Mouse (Mus musculus) MEL (cell line): ENCODE measurements around the gene Pld4. TPM values are rescaled to one million over a fixed set of nuclear protein-coding genes. Genes with fewer than 3 reads are reported as not detected.

ENCODE experiments used
- DNase-seq: peaks from one replicate; pipeline ENCODE4 v3.0.0; 2011; ENCODE audit warnings: low read depth, low spot score
- H3K27ac ChIP-seq: 2 replicates; pipeline ENCODE4 v1.5.1; 2012; ENCODE audit warnings: low read depth, mild to moderate bottlenecking, control low read depth, low read length, moderate library complexity; ENCODE audit not compliant: control insufficient read depth
- H3K27me3 ChIP-seq, 2 experiments: fragments of 150-350 bp in 1 of 2; sonication (generic) in 1 of 2; 2 replicates each; pipeline ENCODE4 v1.6.1; 2012; ENCODE audit warnings: low read length in 2 of 2, mild to moderate bottlenecking in 2 of 2, improper control_type of control experiment in 1 of 2, moderate library complexity in 1 of 2; ENCODE audit not compliant: insufficient read depth in 2 of 2, control insufficient read depth in 1 of 2
- H3K36me3 ChIP-seq, 2 experiments: 2 replicates each; pipeline ENCODE4 v1.6.1; 2012 to 2014; ENCODE audit warnings: low read length in 2 of 2, improper control_type of control experiment in 1 of 2, inconsistent platforms in 1 of 2, mild to moderate bottlenecking in 1 of 2; ENCODE audit not compliant: insufficient read depth in 2 of 2, control insufficient read depth in 1 of 2
- H3K4me1 ChIP-seq, 2 experiments: fragments of 150-350 bp in 1 of 2; sonication (generic) in 1 of 2; 2 replicates each; pipeline ENCODE4 v1.6.1; 2012; ENCODE audit warnings: low read length in 2 of 2, improper control_type of control experiment in 1 of 2, mild to moderate bottlenecking in 1 of 2; ENCODE audit not compliant: insufficient read depth in 2 of 2, control insufficient read depth in 1 of 2
- H3K4me3 ChIP-seq, 2 experiments: fragments of 150-350 bp in 1 of 2; sonication (generic) in 1 of 2; 2 replicates each; pipeline ENCODE4 v1.5.1; 2012; ENCODE audit warnings: low read depth in 2 of 2, low read length in 2 of 2, mild to moderate bottlenecking in 2 of 2, moderate library complexity in 2 of 2, control low read depth in 1 of 2, improper control_type of control experiment in 1 of 2; ENCODE audit not compliant: control insufficient read depth in 1 of 2, insufficient read depth in 1 of 2
- H3K79me2 ChIP-seq: 2 replicates; pipeline ENCODE4 v1.6.1; 2012; ENCODE audit warnings: mild to moderate bottlenecking, low read length, moderate library complexity; ENCODE audit not compliant: control insufficient read depth, poor library complexity, insufficient read depth
- H3K9ac ChIP-seq: 2 replicates; pipeline ENCODE4 v1.6.1; 2012; ENCODE audit warnings: low read depth, mild to moderate bottlenecking, control low read depth, low read length, moderate library complexity; ENCODE audit not compliant: control insufficient read depth, poor library complexity, severe bottlenecking
- H3K9me3 ChIP-seq: fragments of 150-350 bp; sonication (generic); replicated peaks from 2 replicates; pipeline ENCODE4 v1.6.1; 2012; ENCODE audit warnings: mild to moderate bottlenecking, low read length, improper control_type of control experiment, moderate library complexity; ENCODE audit not compliant: insufficient read depth
- BHLHE40 ChIP-seq: IDR thresholded peaks from 2 replicates; pipeline ENCODE4 v1.6.1; 2012; ENCODE audit warnings: low read depth, mild to moderate bottlenecking, inconsistent platforms, low read length, improper control_type of control experiment, borderline replicate concordance
- CHD1 ChIP-seq: IDR thresholded peaks from 2 replicates; pipeline ENCODE4 v1.6.1; 2012; ENCODE audit warnings: low read depth, mild to moderate bottlenecking, inconsistent platforms, low read length, improper control_type of control experiment
- CHD2 ChIP-seq: IDR thresholded peaks from 2 replicates; pipeline ENCODE4 v1.6.1; 2011; ENCODE audit warnings: low read length, improper control_type of control experiment
- ELF1 ChIP-seq: IDR thresholded peaks from 2 replicates; pipeline ENCODE4 v1.6.1; 2014; ENCODE audit warnings: low read depth, mild to moderate bottlenecking, inconsistent platforms, low read length, improper control_type of control experiment, moderate library complexity
- EP300 ChIP-seq, 2 experiments: IDR thresholded peaks; 2 replicates each; pipeline ENCODE4 v1.6.1; 2011; ENCODE audit warnings: improper control_type of control experiment in 2 of 2, low read length in 2 of 2, low read depth in 1 of 2, mild to moderate bottlenecking in 1 of 2
- ETS1 ChIP-seq: IDR thresholded peaks from 2 replicates; pipeline ENCODE4 v1.6.1; 2012; ENCODE audit warnings: low read depth, mild to moderate bottlenecking, inconsistent platforms, low read length, improper control_type of control experiment, moderate library complexity
- GABPA ChIP-seq: IDR thresholded peaks from 2 replicates; pipeline ENCODE4 v1.6.1; 2012; ENCODE audit warnings: low read depth, mild to moderate bottlenecking, inconsistent platforms, low read length, improper control_type of control experiment, moderate library complexity
- JUND ChIP-seq: IDR thresholded peaks from 2 replicates; pipeline ENCODE4 v1.6.1; 2011; ENCODE audit warnings: low read depth, mild to moderate bottlenecking, improper control_type of control experiment, low read length
- MAFK ChIP-seq: IDR thresholded peaks from 2 replicates; pipeline ENCODE4 v1.6.1; 2011; ENCODE audit warnings: low read depth, mild to moderate bottlenecking, low read length, improper control_type of control experiment, borderline replicate concordance
- MAX ChIP-seq: IDR thresholded peaks from 2 replicates; pipeline ENCODE4 v1.6.1; 2011; ENCODE audit warnings: low read length, improper control_type of control experiment
- MAZ ChIP-seq: IDR thresholded peaks from 2 replicates; pipeline ENCODE4 v1.6.1; 2012; ENCODE audit warnings: low read depth, mild to moderate bottlenecking, inconsistent platforms, low read length, improper control_type of control experiment
- MEF2A ChIP-seq: IDR thresholded peaks from 2 replicates; pipeline ENCODE4 v1.6.1; 2014; ENCODE audit warnings: low read depth, mild to moderate bottlenecking, inconsistent platforms, low read length, improper control_type of control experiment; ENCODE audit not compliant: poor library complexity, insufficient replicate concordance, severe bottlenecking; ENCODE audit errors: extremely low read depth
- MXI1 ChIP-seq: IDR thresholded peaks from 2 replicates; pipeline ENCODE4 v1.6.1; 2011; ENCODE audit warnings: mild to moderate bottlenecking, low read depth, low read length, improper control_type of control experiment
- MYB ChIP-seq: IDR thresholded peaks from 2 replicates; pipeline ENCODE4 v1.6.1; 2011; ENCODE audit warnings: mild to moderate bottlenecking, low read depth, low read length, improper control_type of control experiment
- MYC ChIP-seq: IDR thresholded peaks from 2 replicates; pipeline ENCODE4 v1.6.1; 2011; ENCODE audit warnings: low read depth, mild to moderate bottlenecking, low read length, improper control_type of control experiment, moderate library complexity
- NRF1 ChIP-seq: IDR thresholded peaks from 2 replicates; pipeline ENCODE4 v1.6.1; 2014; ENCODE audit warnings: low read depth, mild to moderate bottlenecking, inconsistent platforms, low read length, improper control_type of control experiment, moderate library complexity; ENCODE audit not compliant: poor library complexity, insufficient read depth, severe bottlenecking
- POLR2AphosphoS2 ChIP-seq: IDR thresholded peaks from 2 replicates; pipeline ENCODE4 v1.6.1; 2011; ENCODE audit warnings: low read length, improper control_type of control experiment
- POLR2AphosphoS5 ChIP-seq: IDR thresholded peaks from 2 replicates; pipeline ENCODE4 v1.6.1; 2012; ENCODE audit warnings: low read depth, borderline replicate concordance, mild to moderate bottlenecking, inconsistent platforms, low read length, moderate library complexity, mixed read lengths
- RAD21 ChIP-seq: IDR thresholded peaks from 2 replicates; pipeline ENCODE4 v1.6.1; 2011; ENCODE audit warnings: mild to moderate bottlenecking, low read depth, low read length, improper control_type of control experiment
- RCOR1 ChIP-seq: IDR thresholded peaks from 2 replicates; pipeline ENCODE4 v1.6.1; 2012; ENCODE audit warnings: low read depth, mild to moderate bottlenecking, inconsistent platforms, low read length, improper control_type of control experiment
- SIN3A ChIP-seq: IDR thresholded peaks from 2 replicates; pipeline ENCODE4 v1.6.1; 2012; ENCODE audit warnings: low read length, improper control_type of control experiment, inconsistent platforms
- SMC3 ChIP-seq: IDR thresholded peaks from 2 replicates; pipeline ENCODE4 v1.6.1; 2011; ENCODE audit warnings: low read depth, low read length, improper control_type of control experiment
- TAL1 ChIP-seq: IDR thresholded peaks from 2 replicates; pipeline ENCODE4 v1.6.1; 2012; ENCODE audit warnings: mild to moderate bottlenecking, inconsistent platforms, low read length, moderate library complexity, mixed read lengths
- TBP ChIP-seq: IDR thresholded peaks from 2 replicates; pipeline ENCODE4 v1.8.0; 2011; ENCODE audit warnings: low read depth, low read length, improper control_type of control experiment
- TCF12 ChIP-seq: IDR thresholded peaks from 2 replicates; pipeline ENCODE4 v1.6.1; 2014; ENCODE audit warnings: low read depth, mild to moderate bottlenecking, inconsistent platforms, low read length, improper control_type of control experiment, moderate library complexity
- UBTF ChIP-seq: IDR thresholded peaks from 2 replicates; pipeline ENCODE4 v1.6.1; 2012; ENCODE audit warnings: low read depth, mild to moderate bottlenecking, inconsistent platforms, low read length, improper control_type of control experiment, moderate library complexity, borderline replicate concordance; ENCODE audit not compliant: insufficient read depth
- USF1 ChIP-seq: IDR thresholded peaks from 2 replicates; pipeline ENCODE4 v1.6.1; 2014; ENCODE audit warnings: low read depth, mild to moderate bottlenecking, inconsistent platforms, low read length, improper control_type of control experiment, moderate library complexity
- ZKSCAN1 ChIP-seq: IDR thresholded peaks from 2 replicates; pipeline ENCODE4 v1.6.1; 2012; ENCODE audit warnings: low read depth, mild to moderate bottlenecking, inconsistent platforms, low read length, improper control_type of control experiment, moderate library complexity
- ZMIZ1 ChIP-seq: IDR thresholded peaks from 2 replicates; pipeline ENCODE4 v1.6.1; 2012; ENCODE audit warnings: low read depth, mild to moderate bottlenecking, inconsistent platforms, low read length, improper control_type of control experiment, moderate library complexity
- ZNF384 ChIP-seq: IDR thresholded peaks from 2 replicates; pipeline ENCODE4 v1.6.1; 2012; ENCODE audit warnings: low read depth, mild to moderate bottlenecking, inconsistent platforms, low read length, improper control_type of control experiment
- polyA plus RNA-seq, 2 experiments: library from polyadenylated mRNA; stranded (reverse) in 1 of 2; unstranded in 1 of 2; fragments of >175 nt in 1 of 2; fragments of >200 nt in 1 of 2; gene quantifications; 2 replicates each; pipeline versions ENCODE4 v1.2.1 to v1.2.4; 2012; ENCODE audit warnings: low replicate concordance in 2 of 2, low read depth in 1 of 2; ENCODE audit not compliant: insufficient read length in 2 of 2, insufficient read depth in 1 of 2, missing spikeins in 1 of 2
- total RNA-seq: library from RNA; depleted of rRNA; stranded (reverse); fragments of 300-350 nt; gene quantifications from 2 replicates; pipeline ENCODE4 v1.2.3, GENCODE M21; 2012

Pld4 gene
- total and polyA plus RNA-seq, 3 experiments, result 9.7 to 16.4 TPM; not detected in 1

DNA sequence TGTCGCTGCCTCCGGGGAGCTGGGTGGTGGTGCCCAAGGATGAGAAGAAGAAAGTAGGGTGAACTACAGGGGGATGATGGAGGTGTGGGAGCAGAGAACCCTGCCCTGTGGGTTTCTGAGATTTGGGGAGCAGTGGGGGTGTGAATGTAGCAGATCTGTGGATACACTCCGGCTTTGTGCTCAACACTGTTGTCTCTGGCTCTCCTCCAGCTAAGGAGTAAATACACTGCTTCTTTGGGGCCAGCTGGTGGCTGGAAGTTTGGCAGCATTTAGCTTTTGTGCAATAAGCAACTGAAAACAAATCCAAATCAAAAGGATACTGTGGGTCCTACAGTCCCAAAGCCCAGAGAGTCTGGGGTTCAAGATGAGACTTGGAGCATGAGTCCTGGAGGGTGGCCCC lies 46.5 kb upstream of the Pld4 start:
- no peak for DNase-seq
- Histone ChIP-seq H3K36me3 (no peaks in the 10 kb centered on the region), H3K9me3 (no peaks in the 10 kb centered on the region), H3K4me3 (no peak overlapping the region), H3K79me2 (no peaks in the 10 kb centered on the region), H3K9ac (no peak overlapping the region), H3K4me1 (no peaks in the 10 kb centered on the region), H3K27ac (no peak overlapping the region), H3K27me3 (peaks cover 0 to 1% of the 10 kb centered on the region in 2 experiments; a peak in 1 of 4 replicates)
- no peak for TF ChIP-seq GABPA
- TF ChIP-seq MXI1, result no peak
- TF ChIP-seq ZMIZ1, result no peak
- no peak for TF ChIP-seq CHD1
- no peak for TF ChIP-seq TAL1
- no peak for TF ChIP-seq TBP
- no peak for TF ChIP-seq EP300 (IDR thresholded peaks at IDR 0.05; ENCODE audit: low read depth in 1 of 2, low read length in 2 of 2)
- no peak for TF ChIP-seq SIN3A
- TF ChIP-seq MAFK, result no peak
- TF ChIP-seq ZKSCAN1, result no peak
- TF ChIP-seq RCOR1, result no peak

DNA sequence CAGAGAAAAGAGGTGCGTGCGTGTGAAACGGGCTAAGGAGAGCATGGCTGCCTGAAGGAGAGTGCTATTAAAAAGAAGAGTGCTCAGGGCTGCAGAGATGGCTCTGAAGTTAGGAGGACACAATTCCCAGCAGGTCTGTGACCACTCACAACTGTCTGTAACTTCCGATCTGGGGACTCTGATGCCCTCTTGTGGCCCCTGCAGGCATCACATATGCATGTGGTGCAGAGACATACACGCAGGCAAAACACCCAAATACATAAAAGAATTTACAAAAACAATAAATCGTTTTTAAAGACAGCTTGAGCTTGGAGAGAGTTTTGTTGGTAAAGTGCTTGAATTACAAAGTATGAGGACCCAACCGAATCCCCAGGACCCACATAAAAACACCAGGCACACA lies 43.3 kb upstream of the Pld4 start:
- Histone ChIP-seq H3K27me3 (peaks cover 0 to 2% of the 10 kb centered on the region in 2 experiments; a peak in 1 of 4 replicates), H3K79me2 (no peaks in the 10 kb centered on the region; the same call in 1 of the 2 replicates), H3K27ac (no peak overlapping the region), H3K9ac (no peak overlapping the region), H3K4me3 (no peak overlapping the region), H3K4me1 (0 out of 4 replicates have a peak, but pooled peaks cover 0 to 3% of the 10 kb centered on the region in 2 experiments), H3K36me3 (no peaks in the 10 kb centered on the region), H3K9me3 (no peaks in the 10 kb centered on the region)
- DNase-seq, result peak; percentile 93
- TF ChIP-seq MAZ (peak; percentile 67; the same call in 1 of the 2 replicates), SMC3 (peak; percentile 98), EP300 (IDR thresholded peaks at IDR 0.05; ENCODE audit: low read depth in 1 of 2, low read length in 2 of 2) (no peak), MYB (0 out of 2 replicates have a peak, but pooled peaks have one; percentile 7), SIN3A (peak; percentile 71), ZNF384 (no peak), TCF12 (peak; percentile 41; the same call in 1 of the 2 replicates), NRF1 (no peak), MXI1 (peak; percentile 68), MYC (peak; percentile 94), USF1 (peak; percentile 51; the same call in 1 of the 2 replicates), ZMIZ1 (no peak), UBTF (no peak), CHD1 (no peak; the same call in 1 of the 2 replicates), POLR2AphosphoS5 (no peak), GABPA (peak; percentile 36; the same call in 1 of the 2 replicates), MAFK (no peak), ETS1 (no peak), MAX (peak; percentile 75), POLR2AphosphoS2 (no peak), JUND (peak; percentile 72; the same call in 1 of the 2 replicates), ZKSCAN1 (no peak), CHD2 (no peak), BHLHE40 (no peak; the same call in 1 of the 2 replicates), MEF2A (no peak), ELF1 (peak; percentile 74), RAD21 (peak; percentile 93)
